Mouse (Mus musculus): ENCODE results near the gene Kdelc1. TPM values are rescaled to one million over a fixed set of nuclear protein-coding genes. Genes with fewer than 3 reads are reported as not detected.

The Kdelc1 gene
- 59.1 and 60.3 TPM in 2 replicates for polyA plus RNA-seq (2014; fragmentation: Nextera tagmentation; extraction: Ambion mirVana)

DNA sequence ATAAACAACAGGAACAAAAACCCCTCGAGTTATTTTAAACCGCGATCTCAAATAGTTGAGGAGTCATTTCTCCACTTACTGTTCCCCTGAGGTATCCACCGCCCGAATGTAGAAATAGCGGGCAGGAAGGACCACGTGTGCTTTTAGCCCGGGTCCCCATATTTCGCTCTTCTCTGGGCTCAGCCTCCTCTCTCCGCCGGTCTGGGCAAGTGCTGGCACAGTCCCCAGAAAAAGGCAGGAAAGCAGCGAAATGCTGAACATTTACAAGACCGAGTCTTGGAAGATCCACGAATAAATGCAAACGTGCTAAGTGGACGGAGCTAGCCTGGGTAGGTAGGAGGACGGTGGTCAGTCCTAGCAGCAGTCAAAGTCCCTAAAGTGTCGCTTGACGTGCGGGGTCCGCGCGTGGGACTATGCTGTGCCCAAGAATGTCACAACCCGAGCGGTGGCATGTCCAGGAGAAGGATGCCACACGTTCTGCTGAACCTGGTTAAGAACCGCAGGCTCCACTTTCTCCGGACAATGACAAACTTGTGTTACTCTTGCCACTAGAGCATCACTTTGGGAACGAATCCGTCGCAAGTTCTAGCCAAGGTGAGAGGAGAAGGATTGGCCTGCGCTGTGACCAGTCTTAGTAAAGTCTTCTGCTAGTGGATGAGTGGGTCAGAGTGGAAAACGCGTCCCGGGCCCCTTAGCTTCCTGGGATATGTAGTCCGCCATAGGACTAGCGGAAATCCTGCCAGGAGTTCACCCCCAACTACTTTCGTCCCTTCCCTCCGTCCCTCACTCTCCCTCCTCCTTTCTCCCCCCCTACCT, at the start of gene Kdelc1, which contains the start of gene Bivm:
Kdelc1 (minus strand) TSS at position 570 of the 816 bp plus-strand sequence.
Bivm (plus strand) TSS at position 719 of the 816 bp plus-strand sequence.
- Histone ChIP-seq H3K4me3 (ENCODE audit: low read depth, low read length) (peak within 1 kb of the TSS; percentile 78), H3K4me1 (ENCODE audit: control insufficient read depth, insufficient read depth, low read length) (no peaks in the 10 kb centered on the region), H3K9me3 (ENCODE audit: control insufficient read depth, low read length) (no peaks in the 10 kb centered on the region), H3K4me2 (ENCODE audit: low read depth) (peak within 1 kb of the TSS; percentile 70), H3K27me3 (ENCODE audit: control insufficient read depth, insufficient read depth, low read length) (no peaks in the 10 kb centered on the region), H3K27ac (ENCODE audit: low read depth, low read length) (peak within 1 kb of the TSS; percentile 93), H3K9ac (ENCODE audit: low read length) (peak within 1 kb of the TSS; percentile 88), H3K36me3 (ENCODE audit: control insufficient read depth, insufficient read depth, low read length) (0 out of 2 replicates have a peak, but pooled peaks cover 3% of the 10 kb centered on the region)
- DNase-seq (ENCODE audit: low spot score), result peak; percentile 87
- WGBS, result under 1% methylated on average over 39 of the region's 39 CpGs
- peak; percentile 94 for ATAC-seq (ENCODE audit: insufficient read depth, low FRiP score, low TSS enrichment)

- no peak overlapping the region for H3K27ac ChIP-seq (ENCODE audit: low read depth, low read length)
- H3K9me3 ChIP-seq (ENCODE audit: control insufficient read depth, low read length), result no peaks in the 10 kb centered on the region
- no peak overlapping the region for H3K9ac ChIP-seq (ENCODE audit: low read length)
- WGBS, result 89% methylated on average over 3 of the region's 3 CpGs
- no peaks in the 10 kb centered on the region for H3K27me3 ChIP-seq (ENCODE audit: control insufficient read depth, insufficient read depth, low read length)
- H3K4me1 ChIP-seq (ENCODE audit: control insufficient read depth, insufficient read depth, low read length), result no peaks in the 10 kb centered on the region
- DNase-seq (ENCODE audit: low spot score), result no peak
- no peak overlapping the region for H3K4me2 ChIP-seq (ENCODE audit: low read depth)
- ATAC-seq (ENCODE audit: insufficient read depth, low FRiP score, low TSS enrichment), result no peak
- peaks cover 21% of the 10 kb centered on the region for H3K36me3 ChIP-seq (ENCODE audit: control insufficient read depth, insufficient read depth, low read length)
- H3K4me3 ChIP-seq (ENCODE audit: low read depth, low read length), result no peak overlapping the region
These were observed 49.3 kb upstream of the Kdelc1 start for GRCm38 (mm10) chr1:44167859-44168383.

GRCm38 (mm10) chr1:44162389-44162788, 43.8 kb upstream of the Kdelc1 start:
- WGBS, result 96% methylated on average over 5 of the region's 5 CpGs
- Histone ChIP-seq H3K4me2 (ENCODE audit: low read depth) (no peak overlapping the region), H3K4me1 (ENCODE audit: control insufficient read depth, insufficient read depth, low read length) (no peaks in the 10 kb centered on the region), H3K27ac (ENCODE audit: low read depth, low read length) (no peak overlapping the region), H3K27me3 (ENCODE audit: control insufficient read depth, insufficient read depth, low read length) (no peaks in the 10 kb centered on the region), H3K9ac (ENCODE audit: low read length) (no peak overlapping the region), H3K36me3 (ENCODE audit: control insufficient read depth, insufficient read depth, low read length) (peaks cover 21% of the 10 kb centered on the region), H3K4me3 (ENCODE audit: low read depth, low read length) (no peak overlapping the region), H3K9me3 (ENCODE audit: control insufficient read depth, low read length) (no peaks in the 10 kb centered on the region)
- DNase-seq (ENCODE audit: low spot score) (no peak), ATAC-seq (ENCODE audit: insufficient read depth, low FRiP score, low TSS enrichment) (no peak)

DNA sequence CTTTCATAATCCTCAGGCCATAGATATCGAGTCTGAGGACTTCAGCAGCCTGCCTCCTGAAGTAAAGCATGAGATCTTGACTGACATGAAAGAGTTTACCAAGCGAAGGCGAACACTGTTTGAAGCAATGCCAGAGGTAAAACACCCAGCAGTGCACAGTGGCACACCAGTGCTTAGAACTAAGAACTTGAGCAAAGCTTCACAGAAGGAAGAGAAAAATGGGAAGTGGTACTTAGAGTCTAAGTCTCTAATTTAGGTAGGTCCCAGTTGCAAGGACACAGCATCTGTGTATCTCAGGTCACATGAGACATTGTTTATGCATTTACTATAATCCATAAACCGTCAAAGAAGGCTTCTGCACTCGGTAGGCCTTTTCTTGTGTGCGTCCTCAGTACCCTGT, 43.2 kb upstream of the Kdelc1 start:
- no peak for DNase-seq (ENCODE audit: low spot score)
- H3K36me3 ChIP-seq (ENCODE audit: control insufficient read depth, insufficient read depth, low read length), result peaks cover 15% of the 10 kb centered on the region
- no peaks in the 10 kb centered on the region for H3K4me1 ChIP-seq (ENCODE audit: control insufficient read depth, insufficient read depth, low read length)
- no peak overlapping the region for H3K27ac ChIP-seq (ENCODE audit: low read depth, low read length)
- no peak overlapping the region for H3K9ac ChIP-seq (ENCODE audit: low read length)
- H3K27me3 ChIP-seq (ENCODE audit: control insufficient read depth, insufficient read depth, low read length), result no peaks in the 10 kb centered on the region
- no peak overlapping the region for H3K4me3 ChIP-seq (ENCODE audit: low read depth, low read length)
- ATAC-seq (ENCODE audit: insufficient read depth, low FRiP score, low TSS enrichment), result no peak
- WGBS, result 95% methylated on average over 6 of the region's 6 CpGs
- no peak overlapping the region for H3K4me2 ChIP-seq (ENCODE audit: low read depth)
- H3K9me3 ChIP-seq (ENCODE audit: control insufficient read depth, low read length), result no peaks in the 10 kb centered on the region

DNA sequence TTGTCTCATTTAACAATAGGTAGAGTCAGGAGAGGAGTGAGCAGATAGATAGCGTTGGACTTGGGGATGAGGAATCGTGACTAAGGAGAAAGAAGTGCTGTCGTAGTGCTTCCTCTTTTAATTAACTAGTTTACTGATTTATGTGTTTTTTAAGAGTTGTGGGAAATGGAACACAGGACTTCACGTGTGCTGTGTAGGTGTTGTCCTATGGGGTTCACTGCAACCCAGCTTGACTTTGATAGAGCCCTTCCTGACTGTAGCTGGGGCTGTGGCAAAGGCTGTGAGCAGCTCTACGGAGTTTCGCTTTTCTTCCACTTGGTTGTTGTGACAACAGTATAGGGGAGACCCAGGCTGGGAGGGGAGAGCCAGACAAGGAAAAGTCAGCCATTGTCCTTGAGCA, 39.7 kb upstream of the Kdelc1 start:
- ATAC-seq (ENCODE audit: insufficient read depth, low FRiP score, low TSS enrichment) (no peak), DNase-seq (ENCODE audit: low spot score) (no peak)
- H3K4me1 ChIP-seq (ENCODE audit: control insufficient read depth, insufficient read depth, low read length), result no peaks in the 10 kb centered on the region
- no peak overlapping the region for H3K27ac ChIP-seq (ENCODE audit: low read depth, low read length)
- H3K27me3 ChIP-seq (ENCODE audit: control insufficient read depth, insufficient read depth, low read length), result no peaks in the 10 kb centered on the region
- 91% methylated on average over 6 of the region's 6 CpGs for WGBS
- peaks cover 7% of the 10 kb centered on the region for H3K36me3 ChIP-seq (ENCODE audit: control insufficient read depth, insufficient read depth, low read length)
- H3K4me3 ChIP-seq (ENCODE audit: low read depth, low read length), result no peak overlapping the region
- no peaks in the 10 kb centered on the region for H3K9me3 ChIP-seq (ENCODE audit: control insufficient read depth, low read length)
- no peak overlapping the region for H3K4me2 ChIP-seq (ENCODE audit: low read depth)
- no peak overlapping the region for H3K9ac ChIP-seq (ENCODE audit: low read length)

DNA sequence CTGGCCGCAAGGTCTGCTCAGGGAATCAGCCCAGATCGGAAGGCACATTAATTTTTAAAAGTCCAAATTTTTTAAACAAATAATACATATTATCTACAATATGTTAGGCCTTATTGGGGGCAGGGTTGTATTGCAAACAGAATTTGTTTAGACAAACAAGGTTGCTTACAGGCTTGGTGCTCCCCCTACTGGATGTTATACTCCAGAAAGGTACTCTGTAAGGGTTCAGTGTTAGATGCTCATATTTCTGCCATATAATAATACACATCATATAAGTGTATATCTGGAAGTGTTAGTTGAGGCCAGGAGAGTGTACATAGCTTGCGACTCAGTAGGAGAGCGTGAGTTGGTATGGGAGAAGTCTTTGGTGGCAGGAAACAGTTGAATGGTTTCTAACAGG, 36.7 kb upstream of the Kdelc1 start:
- Histone ChIP-seq H3K27ac (ENCODE audit: low read depth, low read length) (no peak overlapping the region), H3K4me2 (ENCODE audit: low read depth) (no peak overlapping the region), H3K27me3 (ENCODE audit: control insufficient read depth, insufficient read depth, low read length) (no peaks in the 10 kb centered on the region), H3K4me3 (ENCODE audit: low read depth, low read length) (no peak overlapping the region), H3K4me1 (ENCODE audit: control insufficient read depth, insufficient read depth, low read length) (no peaks in the 10 kb centered on the region), H3K9ac (ENCODE audit: low read length) (no peak overlapping the region), H3K36me3 (ENCODE audit: control insufficient read depth, insufficient read depth, low read length) (peaks cover 2% of the 10 kb centered on the region), H3K9me3 (ENCODE audit: control insufficient read depth, low read length) (no peaks in the 10 kb centered on the region)
- ATAC-seq (ENCODE audit: insufficient read depth, low FRiP score, low TSS enrichment) (no peak), DNase-seq (ENCODE audit: low spot score) (no peak)
- 97% methylated on average over 4 of the region's 4 CpGs for WGBS

- DNase-seq (ENCODE audit: low spot score), result no peak
These were observed 30.1 kb upstream of the Kdelc1 start for GRCm38 (mm10) chr1:44148706-44149105.

DNA sequence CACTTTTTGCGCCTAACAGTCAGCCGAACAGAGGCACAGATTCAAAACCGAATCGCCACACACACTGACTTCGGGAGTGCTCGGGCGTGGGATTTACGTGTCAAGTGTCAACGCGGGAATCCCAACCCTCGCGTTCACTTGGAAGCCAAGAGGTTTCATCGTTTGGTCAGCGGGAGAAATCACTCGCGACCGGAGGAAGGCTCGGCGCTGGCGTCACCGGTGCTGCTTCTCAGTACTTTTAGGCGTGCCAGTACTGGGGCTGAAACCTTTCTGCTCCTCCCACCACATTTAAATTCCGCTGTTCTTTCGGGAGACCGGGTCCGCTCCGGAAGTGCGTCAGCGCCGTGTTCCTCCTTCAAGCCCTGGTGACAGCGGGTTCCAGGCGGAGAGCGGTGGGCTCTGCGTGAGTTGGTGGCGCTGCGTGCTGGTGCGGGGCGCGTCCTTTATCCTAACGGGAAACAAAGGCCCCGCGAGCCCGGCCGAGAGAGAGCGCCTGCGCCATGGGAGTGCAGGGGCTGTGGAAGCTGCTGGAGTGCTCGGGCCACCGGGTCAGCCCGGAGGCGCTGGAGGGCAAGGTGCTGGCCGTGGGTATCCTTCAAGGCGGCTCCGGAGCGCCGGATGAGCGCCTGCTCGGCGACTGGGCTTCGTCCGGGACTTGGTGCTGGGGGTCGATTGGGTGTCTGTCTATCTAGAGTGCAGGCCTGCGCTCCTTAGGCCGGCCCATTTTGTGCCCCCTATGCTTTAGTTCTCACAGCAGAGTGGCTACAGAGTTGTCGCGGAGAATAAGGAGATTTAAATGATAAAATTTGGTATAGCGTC, 29.2 kb upstream of the Kdelc1 start, which contains the start of gene Ercc5:
Ercc5 (plus strand) TSS at position 182 of the 819 bp plus-strand sequence.
- Histone ChIP-seq H3K4me3 (ENCODE audit: low read depth, low read length) (peak within 1 kb of the TSS; percentile 81), H3K9me3 (ENCODE audit: control insufficient read depth, low read length) (no peaks in the 10 kb centered on the region), H3K27ac (ENCODE audit: low read depth, low read length) (peak within 1 kb of the TSS; percentile 97), H3K9ac (ENCODE audit: low read length) (peak within 1 kb of the TSS; percentile 95), H3K4me2 (ENCODE audit: low read depth) (peak within 1 kb of the TSS; percentile 43), H3K27me3 (ENCODE audit: control insufficient read depth, insufficient read depth, low read length) (no peaks in the 10 kb centered on the region), H3K4me1 (ENCODE audit: control insufficient read depth, insufficient read depth, low read length) (no peaks in the 10 kb centered on the region), H3K36me3 (ENCODE audit: control insufficient read depth, insufficient read depth, low read length) (peaks cover 3% of the 10 kb centered on the region)
- WGBS, result under 1% methylated on average over 66 of the region's 66 CpGs
- ATAC-seq (ENCODE audit: insufficient read depth, low FRiP score, low TSS enrichment) (peak; percentile 97), DNase-seq (ENCODE audit: low spot score) (peak; percentile 93)

More at GRCm38 (mm10) chr1:44148706-44149105, 30.1 kb upstream of the Kdelc1 start:
- peak overlapping the region; percentile 43 for H3K4me2 ChIP-seq (ENCODE audit: low read depth)
- H3K4me3 ChIP-seq (ENCODE audit: low read depth, low read length), result peak overlapping the region; percentile 81
- no peaks in the 10 kb centered on the region for H3K36me3 ChIP-seq (ENCODE audit: control insufficient read depth, insufficient read depth, low read length)
- 0 out of 2 replicates have a peak, but pooled peaks have one; percentile 7 for ATAC-seq (ENCODE audit: insufficient read depth, low FRiP score, low TSS enrichment)
- no peaks in the 10 kb centered on the region for H3K9me3 ChIP-seq (ENCODE audit: control insufficient read depth, low read length)
- no peak overlapping the region for H3K27ac ChIP-seq (ENCODE audit: low read depth, low read length)
- 46% methylated on average over 6 of the region's 6 CpGs for WGBS
- H3K27me3 ChIP-seq (ENCODE audit: control insufficient read depth, insufficient read depth, low read length), result no peaks in the 10 kb centered on the region
- H3K4me1 ChIP-seq (ENCODE audit: control insufficient read depth, insufficient read depth, low read length), result no peaks in the 10 kb centered on the region
- peak overlapping the region; percentile 95 for H3K9ac ChIP-seq (ENCODE audit: low read length)
